Mouse (Mus musculus) lung, embryonic 14.5 days (tissue): Measurements from ENCODE around the gene Ptprz1. TPM values are rescaled to one million over a fixed set of nuclear protein-coding genes. Genes with fewer than 3 reads are reported as not detected.
"Not testable (repeated sequence)": the region's sequence is repeated elsewhere in the genome, so short reads cannot be mapped to it uniquely, and the experiment has no call there.

Experiments used
- ATAC-seq: fragments of 200-750 bp; cut with Nextera tagmentation; 2 replicates; pipeline ENCODE4 v1.8.0; 2017; ENCODE audit warnings: mild to moderate bottlenecking, moderate TSS enrichment, moderate library complexity; ENCODE audit not compliant: insufficient read depth
- DNase-seq: peaks from one replicate; pipeline ENCODE4 v3.0.0-alpha.2; 2015
- H3K27ac ChIP-seq: fragments of 300-500 bp; sonication (generic); 2 replicates; pipeline ENCODE4 v1.5.1; 2014; ENCODE audit warnings: low read depth, mild to moderate bottlenecking, moderate library complexity
- H3K27me3 ChIP-seq: fragments of 300-500 bp; sonication (generic); 2 replicates; pipeline ENCODE4 v1.6.1; 2014; ENCODE audit warnings: low read length, control low read depth; ENCODE audit not compliant: insufficient read depth
- H3K36me3 ChIP-seq: fragments of 300-500 bp; sonication (generic); 2 replicates; pipeline ENCODE4 v1.6.1; 2014; ENCODE audit warnings: control low read depth; ENCODE audit not compliant: insufficient read depth
- H3K4me1 ChIP-seq: fragments of 300-500 bp; sonication (generic); 2 replicates; pipeline ENCODE4 v1.6.1; 2014; ENCODE audit warnings: antibody characterized with exemption, control low read depth; ENCODE audit not compliant: insufficient read depth
- H3K4me2 ChIP-seq: fragments of 300-500 bp; sonication (generic); 2 replicates; pipeline ENCODE4 v1.6.1; 2014; ENCODE audit warnings: mild to moderate bottlenecking
- H3K4me3 ChIP-seq: fragments of 300-500 bp; sonication (generic); 2 replicates; pipeline ENCODE4 v1.5.1; 2014; ENCODE audit warnings: low read depth, low read length
- H3K9ac ChIP-seq: fragments of 300-500 bp; sonication (generic); 2 replicates; pipeline ENCODE4 v1.6.1; 2014
- H3K9me3 ChIP-seq: fragments of 300-500 bp; sonication (generic); 2 replicates; pipeline ENCODE4 v1.6.1; 2016; ENCODE audit warnings: low read depth, low read length, control low read depth
- CTCF ChIP-seq: IDR thresholded peaks from 2 replicates; pipeline ENCODE4 v1.5.1; 2016; ENCODE audit warnings: antibody characterized with exemption, low read depth
- WGBS: fragments of 180-500 bp; shearing (Covaris S2); extraction: QIAGEN DNeasy Blood & Tissue Kit; methylation state at CpG from one replicate; pipeline ENCODE4 v1.1.7; 2014; 5-methylcytosine and 5-hydroxymethylcytosine counted together
- polyA plus RNA-seq: library from polyadenylated mRNA; unstranded; fragments of >200 nt; fragmentation: Nextera tagmentation; extraction: Ambion mirVana; gene quantifications from 2 replicates; pipeline ENCODE4 v1.2.1, GENCODE M21; 2014

The Ptprz1 gene
- polyA plus RNA-seq, 1 experiment from 2014 or later, result 1.8 TPM

DNA sequence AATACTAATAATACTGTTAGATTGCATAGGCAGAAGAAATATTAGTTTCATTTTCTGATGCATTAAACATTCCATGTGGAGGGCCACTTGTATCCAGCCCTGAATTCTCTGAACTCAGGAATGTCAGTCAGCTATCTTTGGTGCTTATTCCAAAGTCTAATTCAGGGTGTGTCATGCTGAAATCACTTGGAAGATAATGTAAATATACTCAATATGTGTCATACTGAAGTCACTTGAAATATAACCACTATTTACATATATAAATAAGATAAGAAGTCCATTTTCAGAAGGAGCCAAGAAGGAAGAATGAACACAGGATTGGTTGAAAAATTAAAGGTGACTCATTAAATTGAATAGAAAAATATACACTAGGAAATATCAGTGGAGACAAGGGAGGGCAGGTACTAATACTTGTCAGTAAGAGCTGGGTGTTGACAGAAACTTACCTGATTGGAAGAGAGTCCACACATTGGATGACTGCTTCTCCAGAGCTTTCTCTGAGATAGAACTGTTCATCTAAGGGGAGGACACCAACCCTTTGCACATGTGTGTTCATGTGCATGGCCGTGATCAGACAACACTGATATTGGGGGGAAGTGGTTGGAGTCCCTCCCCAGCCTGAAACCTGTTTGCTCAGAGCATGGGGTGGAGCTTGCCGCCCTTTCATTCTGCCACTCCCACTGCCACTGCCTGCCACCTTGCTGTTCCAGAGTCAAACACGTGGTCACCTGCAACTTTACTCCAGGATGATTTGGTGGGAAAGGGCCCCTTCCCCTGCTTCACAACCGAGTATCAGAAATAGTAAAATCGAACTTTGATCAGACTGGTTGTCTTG, 209.5 kb downstream of the Ptprz1 start:
- no peak for DNase-seq
- no peak for TF ChIP-seq CTCF
- Histone ChIP-seq H3K27ac (no peak overlapping the region), H3K36me3 (no peaks in the 10 kb centered on the region), H3K4me2 (no peak overlapping the region), H3K4me1 (0 out of 2 replicates have a peak, but pooled peaks cover 2% of the 10 kb centered on the region), H3K27me3 (no peaks in the 10 kb centered on the region), H3K9ac (no peak overlapping the region), H3K4me3 (no peak overlapping the region), H3K9me3 (no peaks in the 10 kb centered on the region)
- whole genome bisulfite sequencing, result 84% methylated on average over 5 of the region's 5 CpGs
- ATAC-seq, result no peak

DNA sequence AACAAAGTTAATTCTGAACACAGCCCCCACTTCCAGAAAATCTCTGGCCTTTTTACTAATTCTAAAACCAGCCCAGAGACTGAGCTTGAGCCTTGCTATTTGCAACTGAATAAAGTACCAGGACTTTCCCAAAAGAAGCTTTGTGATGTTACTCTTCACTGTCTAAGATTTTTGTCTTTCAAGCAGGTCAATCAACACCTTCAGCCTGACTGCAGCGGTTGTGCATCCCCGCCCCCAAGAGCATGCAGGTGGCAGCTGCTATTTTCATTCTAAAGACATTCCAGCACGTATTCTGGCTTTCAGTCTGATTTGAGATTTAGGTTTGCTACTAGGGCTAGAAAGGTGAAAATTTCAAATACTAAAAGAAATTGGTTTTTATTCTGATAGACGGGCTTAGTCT, 214.0 kb downstream of the Ptprz1 start:
- not testable (repeated sequence) for H3K9ac ChIP-seq, H3K27me3 ChIP-seq, ATAC-seq, H3K4me1 ChIP-seq, H3K36me3 ChIP-seq, H3K4me2 ChIP-seq, DNase-seq, H3K27ac ChIP-seq, H3K9me3 ChIP-seq, H3K4me3 ChIP-seq
- WGBS, result 78% methylated on average over 4 of the region's 4 CpGs

DNA sequence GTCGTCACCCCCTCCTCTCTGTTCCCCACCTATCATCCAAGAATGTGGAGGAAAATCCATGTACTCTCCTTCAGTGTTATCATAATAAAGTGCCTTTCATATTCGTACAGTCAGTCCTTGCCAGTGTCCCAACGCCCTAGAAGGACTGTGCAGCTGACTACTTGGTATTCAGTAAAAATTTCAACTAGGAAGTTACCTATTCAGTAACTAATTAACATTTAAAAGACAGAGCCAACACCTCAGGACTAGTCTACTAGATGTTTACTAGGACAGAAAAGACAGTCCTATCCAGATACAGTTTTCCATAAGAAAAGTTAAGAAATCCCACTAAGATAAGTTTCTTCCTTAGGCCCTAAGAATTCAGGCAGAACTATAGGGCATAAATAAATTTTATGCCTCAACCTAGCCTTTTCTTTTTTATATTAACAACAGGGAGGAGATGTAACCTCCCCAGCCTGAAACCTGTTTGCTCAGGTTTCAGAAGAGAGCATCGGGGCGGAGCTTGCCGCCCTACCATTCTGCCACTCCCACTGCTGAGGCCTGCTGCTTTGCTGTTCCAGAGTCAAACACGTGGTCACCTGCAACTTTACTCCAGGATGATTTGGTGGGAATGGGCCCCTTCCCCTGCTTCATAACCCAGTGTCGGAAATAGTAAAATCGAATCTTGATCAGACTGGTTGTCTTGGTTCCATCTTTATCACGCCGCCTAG, 215.2 kb downstream of the Ptprz1 start:
- not testable (repeated sequence) for DNase-seq, ATAC-seq

More for the DNA sequence above, 215.2 kb downstream of the Ptprz1 start:
- H3K36me3 ChIP-seq, H3K4me2 ChIP-seq, H3K4me1 ChIP-seq, H3K27me3 ChIP-seq, H3K9ac ChIP-seq, H3K27ac ChIP-seq, H3K9me3 ChIP-seq, H3K4me3 ChIP-seq: not testable (repeated sequence)
- 87% methylated on average over 11 of the region's 11 CpGs for WGBS
